Mouse (Mus musculus): Measurements from ENCODE around the gene Tmem106b.

Gene Tmem106b

DNA sequence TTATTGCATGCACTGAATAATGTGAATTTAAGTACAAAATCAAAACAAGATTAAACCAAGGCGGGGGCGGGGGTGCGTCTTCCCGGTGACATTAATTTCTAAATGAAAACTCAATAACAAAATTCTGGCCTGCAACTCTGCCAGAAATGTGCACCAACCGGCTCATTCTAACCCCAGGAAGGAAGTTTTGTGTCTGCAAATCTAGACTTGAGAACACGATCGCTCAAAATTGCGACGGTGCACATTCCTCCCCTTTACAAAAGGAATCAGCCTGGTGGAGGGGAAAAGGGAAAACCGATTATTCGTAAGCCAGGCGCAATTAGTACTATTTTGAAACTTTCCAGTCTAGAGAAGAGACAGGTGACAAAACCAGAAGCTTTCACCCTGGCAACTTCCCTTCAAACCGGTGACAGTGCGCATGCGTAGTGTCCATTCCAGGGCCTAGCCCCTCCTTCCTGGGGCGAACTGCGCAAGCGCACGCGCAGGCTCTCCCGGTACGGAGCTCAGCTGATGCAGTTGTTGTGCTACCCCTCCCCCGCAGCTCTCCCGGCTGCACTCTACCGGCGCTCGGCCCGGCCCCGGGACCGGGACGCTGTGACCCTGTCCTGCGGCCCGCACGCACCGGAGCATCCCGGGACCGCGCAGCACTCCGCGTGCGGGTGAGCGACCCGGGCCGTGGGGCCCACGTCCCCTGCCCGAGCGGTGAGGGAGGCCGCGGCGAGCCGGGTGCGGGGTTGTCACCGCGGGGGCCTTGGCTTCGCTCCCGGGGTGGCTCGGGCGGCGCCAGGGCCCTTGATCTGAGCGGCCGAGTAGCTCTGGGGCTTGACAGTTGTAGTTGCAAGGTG lies at the start of gene Tmem106b:
Tmem106b (plus strand) TSS at position 458 of the 845 bp plus-strand sequence.
- peak; percentile 90 to 91 for DNase-seq (ENCODE audit: low spot score in 2 of 2)

DNA sequence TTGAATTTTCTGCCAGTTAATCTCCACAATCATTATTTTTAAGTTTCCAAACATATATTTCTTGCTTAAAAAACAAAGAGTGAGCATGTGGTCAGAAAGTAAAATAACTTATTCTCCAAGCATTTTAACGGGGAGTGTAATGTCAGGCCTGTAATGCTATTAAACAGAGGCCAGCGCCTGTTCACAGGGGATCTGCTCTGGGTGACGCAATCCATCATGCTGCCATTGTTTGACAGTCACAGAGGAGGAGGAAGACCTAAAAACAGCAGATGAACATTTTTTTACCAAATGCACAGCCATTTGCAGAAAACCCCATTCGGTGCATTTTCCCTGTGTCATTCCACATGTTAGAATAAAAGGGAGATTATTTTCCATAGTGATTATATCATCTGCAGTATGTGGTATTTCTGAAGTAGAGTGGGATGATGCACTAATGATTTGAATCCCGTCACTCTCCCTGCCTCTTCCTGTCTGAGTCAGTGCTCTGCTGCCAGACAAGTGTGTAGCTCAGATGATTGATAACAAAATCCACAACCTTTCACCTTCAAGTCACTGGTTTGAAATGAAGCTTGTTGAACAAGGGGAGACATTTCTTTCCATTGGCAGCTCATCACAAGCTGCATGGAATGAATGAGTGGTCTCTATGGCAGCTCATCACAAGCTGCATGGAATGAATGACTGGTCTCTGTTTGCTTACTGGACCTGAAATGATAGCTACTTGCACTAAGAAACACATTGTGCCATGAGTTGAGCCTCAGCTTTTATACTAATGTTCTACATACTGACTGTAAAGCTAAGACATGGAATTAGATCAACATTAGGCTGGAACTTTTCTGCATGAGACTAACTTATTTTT lies 48.1 kb upstream of the Tmem106b start:
- no peak for DNase-seq (ENCODE audit: low spot score in 2 of 2)

DNA sequence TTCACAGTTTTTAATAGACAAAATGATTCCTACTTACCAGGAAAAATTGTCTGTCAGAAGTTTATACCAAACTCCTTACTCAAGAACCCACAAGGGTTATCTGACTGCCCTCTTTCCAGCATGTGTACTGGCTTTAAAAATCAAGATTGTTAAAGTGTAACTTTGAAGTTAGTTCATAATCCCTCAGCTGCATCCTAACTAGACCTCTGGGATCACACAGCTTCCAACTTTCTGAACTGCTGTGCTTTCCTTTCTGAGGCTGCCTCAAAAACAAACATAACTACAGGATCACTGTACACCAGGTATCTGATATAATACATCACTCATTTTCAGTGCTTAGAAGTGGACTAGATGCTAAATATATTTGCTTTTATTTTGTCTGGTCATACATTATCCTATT lies 39.0 kb upstream of the Tmem106b start:
- no peak for DNase-seq (ENCODE audit: low spot score in 2 of 2)

DNA sequence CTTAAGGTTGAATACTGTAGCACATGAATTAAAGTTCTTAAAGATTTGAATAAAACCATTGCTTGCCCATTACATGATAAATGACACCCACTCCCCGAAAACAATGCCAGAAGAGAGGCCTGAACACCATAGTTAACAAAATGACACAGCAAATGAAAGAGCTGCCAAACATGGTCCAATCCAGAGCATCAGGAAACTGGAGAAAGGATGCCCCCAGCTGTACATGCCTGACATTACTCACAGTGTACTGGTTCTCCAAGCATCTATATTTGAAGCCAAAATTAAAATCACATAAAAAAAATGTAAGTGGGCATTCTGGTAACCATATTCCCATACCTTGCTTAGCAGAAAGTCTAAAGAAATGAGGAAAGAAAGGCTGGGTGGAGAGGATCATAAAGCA lies 38.6 kb upstream of the Tmem106b start:
- no peak for DNase-seq (ENCODE audit: low spot score in 2 of 2)

DNA sequence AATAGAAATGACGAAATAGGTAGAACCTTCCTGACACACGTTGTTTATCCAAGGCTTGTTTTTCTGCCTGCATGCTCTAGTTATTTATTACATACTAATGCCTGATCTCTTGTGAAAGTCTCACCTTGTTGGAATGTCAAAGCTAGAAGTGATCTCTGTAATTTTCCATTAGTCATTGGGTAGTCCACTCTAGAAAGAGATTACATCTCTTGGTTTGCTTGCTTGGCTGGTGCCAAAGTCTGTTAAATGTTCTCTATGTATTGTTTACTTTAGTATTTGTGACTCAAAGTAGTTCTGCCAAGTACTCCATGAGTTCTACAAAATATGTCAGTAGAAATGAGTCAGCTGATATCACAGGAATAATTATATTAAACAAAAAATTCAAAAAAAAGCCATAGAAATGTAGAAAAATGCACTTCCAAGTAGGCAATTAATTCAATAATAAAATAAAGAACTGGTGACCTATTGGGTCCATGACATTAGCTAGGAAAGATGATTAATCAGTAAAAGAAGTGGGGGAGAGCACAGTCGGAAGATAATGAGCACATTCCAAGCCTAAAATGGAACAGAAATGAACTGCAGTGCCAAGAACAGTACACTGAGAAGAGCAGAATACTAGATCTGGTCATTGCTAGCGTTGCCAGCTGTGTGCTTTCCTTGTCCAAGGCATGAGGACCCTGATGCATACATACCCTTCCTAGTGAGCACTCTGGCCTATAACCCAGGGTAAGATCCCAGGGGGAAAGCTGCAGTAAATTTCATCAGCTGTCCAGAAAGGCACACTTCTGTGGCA lies 17.0 kb upstream of the Tmem106b start:
- DNase-seq (ENCODE audit: low spot score in 2 of 2): no peak

DNA sequence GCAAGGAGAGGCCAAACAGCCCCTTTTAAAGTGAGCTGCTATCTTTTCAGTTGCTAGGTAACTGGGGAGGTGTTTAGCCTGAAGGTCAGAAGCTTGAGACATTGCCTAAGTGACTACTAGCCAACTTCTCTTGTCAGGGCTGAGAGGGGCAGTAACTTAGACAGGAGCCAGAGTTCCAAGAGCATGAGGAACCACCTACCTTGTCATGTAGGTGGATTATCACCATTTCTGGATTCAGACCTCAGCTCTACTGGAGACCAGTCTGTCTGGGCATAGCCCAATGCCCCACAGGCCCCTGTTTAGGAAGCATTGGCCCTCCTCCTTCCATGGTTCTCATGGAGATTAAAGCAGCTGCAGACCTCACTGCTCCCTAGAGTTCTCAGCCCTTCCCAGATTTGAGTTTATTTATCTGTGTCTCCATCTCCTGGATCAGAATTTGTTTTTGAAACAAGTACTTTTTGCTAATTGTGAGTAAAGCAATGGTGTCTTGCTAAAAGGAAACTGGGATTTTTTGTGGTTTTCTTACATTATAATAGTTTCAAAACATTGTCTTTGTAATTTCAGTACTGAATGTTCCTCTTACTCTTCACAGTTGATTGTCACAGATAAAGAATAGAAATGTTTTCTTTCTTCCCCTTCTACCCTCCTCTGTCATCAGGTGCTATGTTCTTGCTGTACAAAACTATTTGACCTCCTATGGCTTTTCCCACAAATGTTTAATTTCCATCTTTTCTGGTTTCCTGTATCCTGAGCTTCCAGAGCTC lies 8.1 kb upstream of the Tmem106b start:
- DNase-seq (ENCODE audit: low spot score in 2 of 2): no peak

DNA sequence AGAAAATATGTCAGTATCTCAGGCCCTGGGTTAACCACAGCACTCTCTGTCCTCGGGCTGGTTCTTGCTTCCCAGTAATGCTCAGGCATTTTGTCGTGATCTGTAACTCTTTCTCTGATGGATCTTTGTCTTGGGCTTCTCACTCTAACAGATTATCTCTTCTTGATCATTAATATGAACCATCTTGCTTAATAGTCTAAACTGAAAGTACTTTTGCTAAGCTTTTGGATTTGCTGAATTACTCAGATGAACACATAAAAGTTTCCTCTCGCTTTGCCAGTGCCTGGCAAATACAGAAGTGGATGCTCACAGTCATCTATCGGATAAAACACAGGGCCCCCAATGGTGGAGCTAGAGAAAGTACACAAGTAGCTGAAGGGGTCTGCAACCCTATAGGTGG lies 7.5 kb upstream of the Tmem106b start:
- no peak for DNase-seq (ENCODE audit: low spot score in 2 of 2)

DNA sequence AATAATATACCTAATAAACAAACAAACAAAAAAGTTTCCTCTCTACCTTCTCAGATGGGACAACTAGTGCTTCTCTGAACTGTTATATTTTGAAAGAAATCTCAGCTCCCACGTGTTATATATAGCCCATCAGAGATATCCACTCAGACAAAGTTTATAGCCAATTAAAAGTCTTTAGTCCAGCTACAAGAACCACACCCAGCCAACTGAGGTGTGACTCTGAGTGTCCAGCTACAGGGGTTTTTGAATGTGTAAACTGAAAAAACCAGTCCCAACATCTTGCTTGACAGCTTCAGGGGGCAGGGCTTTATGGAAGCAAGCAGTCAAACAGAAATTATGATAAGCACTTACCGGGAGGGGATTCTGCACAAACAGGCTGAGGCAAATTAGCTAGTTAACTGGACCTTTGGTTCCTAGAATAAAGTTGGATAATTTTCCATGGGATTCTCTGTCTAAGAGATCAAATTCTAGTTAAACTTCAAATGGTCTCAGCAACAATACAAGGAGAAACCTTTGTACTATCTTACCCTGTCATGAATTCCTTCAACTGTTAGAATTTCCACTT lies 6.8 kb upstream of the Tmem106b start:
- no peak for DNase-seq (ENCODE audit: low spot score in 2 of 2)

DNA sequence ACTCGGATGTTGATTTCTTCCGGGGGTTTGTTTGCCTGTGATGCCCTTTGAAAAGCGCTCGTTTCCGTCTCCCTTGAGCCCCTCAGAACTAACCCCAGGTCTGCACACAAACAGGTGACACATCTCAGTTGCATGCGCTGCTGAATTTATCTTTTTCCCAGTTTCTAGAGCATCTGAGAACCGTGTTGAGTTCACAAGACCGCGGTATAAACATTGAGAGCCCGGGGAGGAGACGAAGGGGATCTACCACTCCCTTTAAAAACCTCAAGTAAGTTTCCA lies 527 bp downstream of the Tmem106b start:
- no peak for DNase-seq (ENCODE audit: low spot score in 2 of 2)

DNA sequence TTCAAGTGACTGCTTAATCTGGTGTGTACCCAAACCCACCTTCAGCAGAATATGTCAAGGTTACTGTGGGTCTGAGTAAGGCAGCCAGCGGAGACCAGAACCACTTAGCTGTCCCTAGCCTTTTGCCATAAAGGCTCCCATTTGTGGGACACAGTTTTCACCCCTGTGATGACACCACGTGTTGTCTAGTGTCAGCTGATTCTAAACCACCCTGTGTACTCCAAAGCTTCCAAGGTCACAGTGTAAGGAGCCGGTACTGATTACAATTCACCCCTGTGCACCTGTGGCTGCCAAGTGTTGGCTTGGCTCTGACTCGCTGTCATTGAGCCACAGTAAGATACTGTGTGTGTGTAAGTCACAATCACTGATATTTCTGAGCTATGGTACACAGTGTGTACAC lies 926 bp downstream of the Tmem106b start:
- no peak for DNase-seq (ENCODE audit: low spot score in 2 of 2)

DNA sequence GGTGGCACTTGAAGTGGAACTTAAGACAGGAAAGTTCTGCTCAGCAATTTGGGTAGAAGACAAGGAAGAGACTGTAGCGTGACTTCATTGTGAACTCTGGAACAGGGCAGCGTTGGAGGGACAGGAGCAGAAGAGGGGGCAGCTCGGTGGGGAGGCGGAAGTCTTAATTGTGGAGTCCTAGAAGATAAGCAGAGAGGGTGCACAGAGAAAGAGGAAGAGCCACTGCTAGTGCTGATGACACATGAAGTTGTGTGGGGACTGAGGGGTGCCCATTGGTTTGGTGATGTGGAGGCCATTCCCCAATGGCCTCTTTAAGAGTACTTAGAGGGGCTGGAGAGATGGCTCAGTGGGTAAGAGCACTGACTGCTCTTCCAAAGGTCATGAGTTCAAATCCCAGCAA lies 3.5 kb downstream of the Tmem106b start:
- no peak for DNase-seq (ENCODE audit: low spot score in 2 of 2)

DNA sequence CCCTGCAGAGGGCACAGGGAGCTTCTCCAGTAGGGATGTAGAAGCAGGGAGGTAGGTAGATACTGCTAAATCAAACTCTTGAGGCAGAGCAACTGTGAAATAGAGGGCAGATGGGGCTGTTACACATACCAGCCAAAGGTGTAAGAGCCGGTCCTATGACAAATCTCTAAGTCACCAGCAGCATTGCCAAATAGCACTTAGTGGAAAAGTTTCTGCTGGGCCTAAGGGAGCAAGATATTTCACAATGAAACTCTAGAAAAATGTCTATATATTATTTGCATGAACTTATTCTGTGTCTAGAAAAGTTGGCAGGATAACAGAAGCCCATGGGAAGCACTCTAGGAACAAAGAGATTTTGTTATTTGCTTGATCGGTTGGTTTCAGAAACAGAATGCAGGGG lies 4.3 kb downstream of the Tmem106b start:
- no peak for DNase-seq (ENCODE audit: low spot score in 2 of 2)

DNA sequence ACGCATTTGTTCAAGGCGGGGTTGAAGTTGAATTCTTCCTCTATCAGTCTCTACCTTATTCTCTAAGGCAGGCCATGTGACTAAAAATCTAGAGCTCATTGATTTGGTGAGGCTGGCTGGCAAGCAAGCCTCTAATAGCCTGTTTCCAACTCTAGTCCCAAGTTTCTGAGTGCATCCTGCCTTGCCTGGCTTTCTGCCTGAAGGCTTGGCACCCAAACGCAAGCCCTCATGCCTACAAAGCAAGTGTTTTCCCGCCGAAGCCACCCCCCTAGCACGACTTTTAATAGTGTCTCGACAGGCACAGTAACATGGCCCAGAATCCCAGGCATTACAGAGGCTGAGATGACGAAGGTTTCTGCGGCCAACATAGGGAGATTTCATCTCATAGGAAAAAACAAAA lies 13.3 kb downstream of the Tmem106b start:
- DNase-seq (ENCODE audit: low spot score in 2 of 2): no peak

DNA sequence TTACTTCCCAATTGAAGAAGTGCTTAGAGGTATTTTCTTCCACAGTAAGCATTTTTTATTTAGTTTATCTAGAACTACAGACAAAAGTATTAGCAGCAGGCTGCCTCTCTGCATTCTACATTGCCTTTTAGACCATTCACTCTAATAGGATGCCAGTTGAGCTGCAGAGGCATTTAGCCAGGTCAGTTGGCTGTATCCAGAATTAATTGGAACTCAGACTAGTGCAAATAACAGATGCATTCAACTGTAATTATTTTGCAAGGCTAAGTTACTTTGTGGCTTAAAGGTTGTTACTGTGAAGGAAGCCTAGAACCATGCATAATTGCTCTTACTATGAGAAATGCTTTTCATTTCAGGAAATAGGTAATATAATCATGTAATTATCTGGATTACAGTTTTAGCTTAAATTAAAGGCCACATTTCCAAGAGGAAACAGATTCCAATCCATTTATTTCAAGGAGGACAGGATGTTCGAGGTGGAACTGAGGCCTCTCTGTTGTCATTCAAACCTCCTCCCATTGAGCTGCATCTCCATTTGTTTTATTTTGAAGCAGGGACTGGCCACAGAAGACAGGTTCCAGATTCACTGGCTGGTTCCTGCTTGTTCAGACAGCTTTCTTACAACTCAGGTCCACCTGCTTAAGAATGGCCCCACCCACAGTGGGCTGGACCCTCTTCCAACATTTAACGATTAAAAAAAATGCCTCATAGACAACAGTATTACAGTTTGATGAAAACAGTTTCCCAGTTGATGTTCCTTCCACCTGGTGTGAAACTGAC lies 27.3 kb downstream of the Tmem106b start:
- DNase-seq (ENCODE audit: low spot score in 2 of 2): no peak

DNA sequence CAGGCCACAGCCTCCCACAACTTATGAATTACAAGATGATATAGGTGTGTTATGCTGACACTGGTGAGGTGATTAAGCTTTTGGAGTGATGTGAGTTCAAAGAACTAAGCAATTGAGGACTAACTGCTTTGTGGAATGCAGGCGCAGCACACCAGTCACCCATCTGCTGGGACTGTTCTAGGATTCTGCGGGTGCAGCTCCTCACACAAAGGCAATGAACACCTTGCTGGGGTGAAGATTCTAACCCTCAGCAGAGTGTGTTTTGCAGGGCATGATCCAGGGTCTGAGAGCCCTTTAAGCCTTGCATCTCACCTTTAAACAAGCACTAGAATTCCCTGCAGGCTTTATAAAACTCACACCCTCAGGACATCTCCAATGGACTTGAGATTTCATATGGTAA lies 30.6 kb downstream of the Tmem106b start:
- no peak for DNase-seq (ENCODE audit: low spot score in 2 of 2)

DNA sequence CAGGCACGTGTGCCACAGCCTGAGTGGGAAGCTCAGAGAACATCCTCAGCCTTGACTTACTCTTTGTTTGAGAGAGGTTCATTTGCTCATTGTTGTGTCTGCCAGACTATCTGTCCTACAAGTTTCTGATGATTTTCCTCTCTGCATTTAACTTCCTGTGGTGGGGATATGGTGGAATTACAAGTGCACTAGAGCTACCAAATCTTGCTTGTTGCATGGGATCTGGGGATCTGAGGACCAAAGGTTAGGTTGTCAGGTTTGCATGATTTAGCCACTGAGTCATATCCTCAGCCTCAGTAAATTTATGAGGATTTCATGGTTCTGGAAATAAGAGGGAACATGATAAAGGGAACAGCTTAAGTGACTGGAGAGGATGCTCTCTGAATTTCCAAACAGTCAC lies 39.1 kb downstream of the Tmem106b start:
- no peak for DNase-seq (ENCODE audit: low spot score in 2 of 2)

DNA sequence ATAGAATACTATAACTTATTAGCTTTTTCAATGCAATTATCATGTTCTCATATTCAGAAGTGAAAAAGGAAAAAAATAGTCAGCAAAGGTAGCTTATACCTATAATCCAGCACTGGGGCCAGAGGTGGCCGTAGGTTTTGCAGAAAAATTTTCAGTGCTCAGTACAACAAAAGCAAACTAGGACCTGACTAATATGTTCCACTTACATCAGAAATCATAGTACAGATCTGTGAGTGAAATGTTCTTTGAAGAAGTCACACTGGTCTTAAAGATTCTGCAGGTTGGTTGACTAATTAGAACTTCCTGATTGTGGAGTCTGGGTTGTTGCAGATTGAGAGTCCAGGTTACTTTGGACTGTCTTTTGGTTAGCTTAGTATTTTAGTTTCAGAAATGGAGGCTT lies 67.7 kb downstream of the Tmem106b start:
- DNase-seq (ENCODE audit: low spot score in 2 of 2): no peak

All from spleen, postnatal 14 days (tissue).